Mouse (Mus musculus): Measurements from ENCODE around the gene Bub1b.

GRCm38 (mm10) chr2:118548421-118549221 is 49.4 kb upstream of the Bub1b start:
- TF ChIP-seq JUND (conservative IDR thresholded peaks at IDR 0.05; ENCODE audit: low read depth, low read length) (no peak), KAT2A (IDR thresholded peaks at IDR 0.05; ENCODE audit: insufficient replicate concordance, low read length) (no peak), MAX (IDR thresholded peaks at IDR 0.05; ENCODE audit: low read length) (no peak), IRF4 (IDR thresholded peaks at IDR 0.05; ENCODE audit: low read depth, low read length) (no peak), CHD2 (IDR thresholded peaks at IDR 0.05; ENCODE audit: low read length) (peak; percentile 71), CTCF (conservative IDR thresholded peaks at IDR 0.05 in 1 of 2, IDR thresholded peaks at IDR 0.05 in 1 of 2; ENCODE audit: low read depth in 2 of 2, low read length in 2 of 2) (no peak)

Measured in CH12.LX (cell line).